Mouse (Mus musculus): ENCODE results near the gene Cfb. TPM values are rescaled to one million over a fixed set of nuclear protein-coding genes. Genes with fewer than 3 reads are reported as not detected.

Cfb gene
- total and polyA plus RNA-seq, 3 experiments: 0.34 to 5.9 TPM; not detected in 1

DNA sequence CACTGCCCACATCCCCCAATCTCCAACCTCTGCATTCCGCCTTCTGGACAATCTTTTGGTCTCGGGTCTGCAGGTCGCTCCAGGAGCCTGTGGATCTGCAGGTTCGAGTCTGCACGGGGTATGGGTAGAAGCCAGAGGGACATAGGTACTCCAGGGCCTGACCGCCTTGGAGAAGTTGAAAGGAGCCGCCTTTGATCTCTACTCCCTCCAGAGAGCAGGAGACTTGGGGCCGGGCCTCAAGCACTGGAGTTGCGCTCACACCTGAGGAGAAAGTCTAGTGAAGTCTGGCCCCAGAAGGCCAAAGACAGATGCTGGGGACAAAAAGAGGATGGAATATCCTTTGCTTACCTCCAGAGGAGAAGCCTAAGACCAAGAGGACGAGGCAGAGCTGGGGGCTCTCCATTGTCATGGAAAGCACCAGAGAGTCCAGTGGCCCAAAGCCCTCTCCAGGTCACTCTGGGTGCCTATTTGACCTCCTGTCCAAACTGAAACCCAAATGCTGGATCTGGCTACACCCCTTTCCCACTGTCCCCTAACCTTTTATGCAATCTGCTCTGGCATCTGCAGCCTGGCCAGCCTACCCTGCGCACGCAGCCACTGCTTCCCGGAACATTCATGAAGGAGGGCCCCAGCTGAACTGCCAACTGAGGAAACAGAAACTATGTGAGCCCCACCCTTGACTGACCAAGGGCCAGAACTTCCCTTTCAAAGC, 458 bp downstream of the Cfb start:
- DNase-seq (ENCODE audit: extremely low read depth): no peak
- no peak overlapping the region for H3K9ac ChIP-seq (ENCODE audit: insufficient read depth, low read depth)
- H3K4me2 ChIP-seq (ENCODE audit: insufficient read depth, low read depth, poor library complexity, severe bottlenecking): no peak overlapping the region
- TF ChIP-seq MXI1 (IDR thresholded peaks at IDR 0.05; ENCODE audit: low read depth, low read length) (no peak), SMC3 (IDR thresholded peaks at IDR 0.05; ENCODE audit: low read depth, low read length) (no peak), JUN (IDR thresholded peaks at IDR 0.05; ENCODE audit: insufficient read depth, low read depth, low read length) (no peak), UBTF (IDR thresholded peaks at IDR 0.05; ENCODE audit: low read depth, low read length) (no peak), POLR2AphosphoS2 (IDR thresholded peaks at IDR 0.05; ENCODE audit: low read depth, low read length) (no peak), SIN3A (IDR thresholded peaks at IDR 0.05; ENCODE audit: low read length) (no peak), RAD21 (IDR thresholded peaks at IDR 0.05; ENCODE audit: low read depth, low read length) (no peak), MAX (IDR thresholded peaks at IDR 0.05; ENCODE audit: low read length) (no peak), BHLHE40 (IDR thresholded peaks at IDR 0.05; ENCODE audit: low read depth, low read length) (no peak)
- H3K4me3 ChIP-seq (replicated peaks in 1 of 3; ENCODE audit: low read depth in 2 of 3, low read length in 2 of 3, poor library complexity in 1 of 3): no peak overlapping the region
- in situ Hi-C loops (cut with MboI; ENCODE audit: low pct_ligation_motif_present, low pct_unique_long_range_greater_than_20kb, low sequenced_read_pairs): no loop called here
- no peaks in the 10 kb centered on the region for H3K79me2 ChIP-seq (replicated peaks; ENCODE audit: control insufficient read depth, extremely low read depth, insufficient read depth, poor library complexity, severe bottlenecking)
- no peak overlapping the region for H3K27ac ChIP-seq (ENCODE audit: insufficient read depth, low read depth)
- H3K9me3 ChIP-seq (replicated peaks; ENCODE audit: low read length): no peaks in the 10 kb centered on the region
- peaks cover 7 to 32% of the 10 kb centered on the region in 2 experiments for H3K36me3 ChIP-seq (replicated peaks in 1 of 2; ENCODE audit: control insufficient read depth in 1 of 2, insufficient read depth in 1 of 2, low read length in 1 of 2)
- H3K27me3 ChIP-seq (replicated peaks): no peaks in the 10 kb centered on the region
- peaks cover 5 to 46% of the 10 kb centered on the region in 2 experiments; a peak in 3 of 4 replicates for H3K4me1 ChIP-seq (ENCODE audit: control insufficient read depth in 1 of 2, insufficient read depth in 2 of 2)
- dilution Hi-C loops (cut with MboI; ENCODE audit: extremely low pct_ligation_motif_present, extremely low pct_unique_long_range_greater_than_20kb, low sequenced_read_pairs): no loop called here

DNA sequence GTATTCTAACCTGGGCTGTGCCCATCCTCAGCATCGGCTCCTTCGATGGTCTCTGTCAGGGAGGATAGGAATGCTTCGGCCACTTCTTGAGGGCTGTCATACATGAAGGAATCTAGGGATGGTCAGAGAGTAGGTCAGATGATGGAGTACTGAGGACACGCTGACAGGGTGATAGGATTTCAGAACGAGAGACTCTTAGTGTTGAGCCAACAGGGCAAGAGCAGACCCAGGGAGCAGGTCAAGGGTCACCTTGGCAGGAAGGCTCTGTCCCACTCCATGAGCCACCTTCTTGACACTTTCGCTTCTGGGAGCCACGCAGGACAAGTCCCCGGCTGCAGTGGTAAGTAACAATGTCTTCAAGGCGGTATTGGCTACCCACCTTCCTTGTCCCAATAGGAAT, 1.8 kb downstream of the Cfb start:
- H3K4me2 ChIP-seq (ENCODE audit: insufficient read depth, low read depth, poor library complexity, severe bottlenecking): no peak overlapping the region
- H3K27ac ChIP-seq (ENCODE audit: insufficient read depth, low read depth): no peak overlapping the region
- no peak overlapping the region for H3K9ac ChIP-seq (ENCODE audit: insufficient read depth, low read depth)
- no peak overlapping the region for H3K4me3 ChIP-seq (replicated peaks in 1 of 3; ENCODE audit: low read depth in 2 of 3, low read length in 2 of 3, poor library complexity in 1 of 3)
- no peaks in the 10 kb centered on the region for H3K27me3 ChIP-seq (replicated peaks)
- in situ Hi-C loops (cut with MboI; ENCODE audit: low pct_ligation_motif_present, low pct_unique_long_range_greater_than_20kb, low sequenced_read_pairs) (no loop called here), dilution Hi-C loops (cut with MboI; ENCODE audit: extremely low pct_ligation_motif_present, extremely low pct_unique_long_range_greater_than_20kb, low sequenced_read_pairs) (no loop called here)
- TF ChIP-seq NELFE (IDR thresholded peaks at IDR 0.05; ENCODE audit: low read depth, low read length): no peak
- no peak for TF ChIP-seq ZKSCAN1 (IDR thresholded peaks at IDR 0.05; ENCODE audit: borderline replicate concordance, low read depth, low read length)
- no peak for TF ChIP-seq USF2 (conservative IDR thresholded peaks at IDR 0.05; ENCODE audit: low read depth, low read length)
- no peak for TF ChIP-seq MAZ (IDR thresholded peaks at IDR 0.05; ENCODE audit: low read depth, low read length)
- TF ChIP-seq JUN (IDR thresholded peaks at IDR 0.05; ENCODE audit: insufficient read depth, low read depth, low read length): no peak
- no peak for TF ChIP-seq ELF1 (IDR thresholded peaks at IDR 0.05; ENCODE audit: low read depth, low read length)
- TF ChIP-seq TCF12 (IDR thresholded peaks at IDR 0.05; ENCODE audit: low read depth, low read length): no peak
- no peak for TF ChIP-seq MAFK (IDR thresholded peaks at IDR 0.05; ENCODE audit: insufficient replicate concordance, low read length)
- no peak for TF ChIP-seq E2F4 (IDR thresholded peaks at IDR 0.05; ENCODE audit: insufficient replicate concordance, low read depth, low read length)
- TF ChIP-seq TBP (conservative IDR thresholded peaks at IDR 0.05; ENCODE audit: low read depth, low read length): no peak
- TF ChIP-seq SIN3A (IDR thresholded peaks at IDR 0.05; ENCODE audit: low read length): no peak
- no peak for TF ChIP-seq CTCF (conservative IDR thresholded peaks at IDR 0.05 in 1 of 2, IDR thresholded peaks at IDR 0.05 in 1 of 2; ENCODE audit: low read depth in 2 of 2, low read length in 2 of 2)
- no peak for TF ChIP-seq RAD21 (IDR thresholded peaks at IDR 0.05; ENCODE audit: low read depth, low read length)
- TF ChIP-seq ZMIZ1 (IDR thresholded peaks at IDR 0.05; ENCODE audit: low read depth, low read length): no peak
- no peak for TF ChIP-seq HCFC1 (IDR thresholded peaks at IDR 0.05; ENCODE audit: low read depth, low read length)
- TF ChIP-seq MYC (IDR thresholded peaks at IDR 0.05; ENCODE audit: low read depth, low read length): no peak
- no peak for TF ChIP-seq KAT2A (IDR thresholded peaks at IDR 0.05; ENCODE audit: insufficient replicate concordance, low read length)
- TF ChIP-seq SMC3 (IDR thresholded peaks at IDR 0.05; ENCODE audit: low read depth, low read length): no peak
- no peak for DNase-seq (ENCODE audit: extremely low read depth)
- no peaks in the 10 kb centered on the region for H3K79me2 ChIP-seq (replicated peaks; ENCODE audit: control insufficient read depth, extremely low read depth, insufficient read depth, poor library complexity, severe bottlenecking)
- peaks cover 5 to 35% of the 10 kb centered on the region in 2 experiments; a peak in 3 of 4 replicates for H3K4me1 ChIP-seq (ENCODE audit: control insufficient read depth in 1 of 2, insufficient read depth in 2 of 2)
- H3K36me3 ChIP-seq (replicated peaks in 1 of 2; ENCODE audit: control insufficient read depth in 1 of 2, insufficient read depth in 1 of 2, low read length in 1 of 2): peaks cover 19 to 46% of the 10 kb centered on the region in 2 experiments
- H3K9me3 ChIP-seq (replicated peaks; ENCODE audit: low read length): no peaks in the 10 kb centered on the region
